Mouse (Mus musculus) large intestine, adult 2 months (tissue): ENCODE measurements around the gene Adam22. TPM values are rescaled to one million over a fixed set of nuclear protein-coding genes. Genes with fewer than 3 reads are reported as not detected.
"Not testable (repeated sequence)": the region's sequence is repeated elsewhere in the genome, so short reads cannot be mapped to it uniquely, and the experiment has no call there.

Experiments used
- DNase-seq: peaks from one replicate; pipeline ENCODE4 v3.0.0-alpha.2; 2012; ENCODE audit warnings: low read depth, low spot score
- WGBS: fragments of 180-500 bp; shearing (Covaris S2); methylation state at CpG from one replicate; pipeline ENCODE4 v1.1.7; 2018; 5-methylcytosine and 5-hydroxymethylcytosine counted together
- polyA plus RNA-seq: library from polyadenylated mRNA; depleted of rRNA; stranded (reverse); fragments of >200 nt; gene quantifications from 2 replicates; pipeline ENCODE4 v1.2.3, GENCODE M21; 2012; rRNA removed

Gene Adam22
- polyA plus RNA-seq, 1 experiment = 0.27 TPM

DNA sequence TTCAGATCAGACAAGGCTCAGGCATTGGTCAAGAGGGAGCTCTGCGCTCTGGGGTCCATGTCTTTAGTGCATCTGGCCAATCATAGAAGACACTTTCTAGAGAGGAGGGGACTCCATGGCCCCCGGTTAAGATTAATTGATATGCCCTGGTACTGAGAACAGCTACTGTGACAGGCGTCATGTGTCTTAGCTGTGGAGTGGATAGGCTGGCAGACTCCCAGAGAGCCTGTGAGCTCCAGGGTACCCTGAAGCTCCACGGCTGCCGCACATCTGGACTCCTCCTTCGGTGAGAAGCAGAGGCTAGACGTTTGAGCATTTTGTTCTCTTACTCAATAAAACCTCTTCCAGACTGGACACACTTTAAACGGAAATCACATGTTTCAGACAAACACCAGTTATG is 290.5 kb downstream of the Adam22 start:
- WGBS = 81% methylated on average over 8 of the region's 8 CpGs
- no peak for DNase-seq

DNA sequence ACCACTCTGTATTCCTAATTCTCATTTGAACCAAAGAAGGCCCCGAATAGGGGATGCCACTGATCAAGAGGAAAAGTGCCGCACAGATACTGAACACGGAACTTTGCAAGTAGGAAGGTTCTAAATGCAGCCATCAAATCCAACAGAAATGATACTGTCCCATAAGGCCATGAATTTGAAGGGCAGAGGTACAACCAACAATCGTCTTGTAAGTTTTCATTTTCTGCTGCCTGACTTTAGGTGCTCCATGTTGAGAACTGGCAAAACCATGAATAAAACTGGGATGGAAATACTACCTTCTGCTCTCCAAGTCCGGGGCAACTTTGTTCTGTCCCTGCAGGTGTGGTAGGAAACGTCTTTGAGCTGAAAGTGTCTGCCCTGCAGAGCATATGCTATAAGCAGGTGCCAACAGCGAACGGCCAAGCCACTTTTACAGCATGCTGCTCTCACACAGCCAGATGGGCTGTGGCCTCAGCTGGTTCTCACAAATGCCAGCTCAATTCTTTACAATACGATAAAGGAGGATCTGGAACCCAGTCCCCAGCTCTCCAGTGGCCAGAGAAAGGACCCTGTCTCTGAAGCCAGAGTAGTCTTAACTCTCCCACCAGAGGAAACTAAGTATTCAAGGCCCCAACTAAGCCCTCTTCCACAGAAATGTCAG is 293.9 kb downstream of the Adam22 start:
- DNase-seq = no peak
- WGBS = 57% methylated on average over 9 of the region's 9 CpGs

DNA sequence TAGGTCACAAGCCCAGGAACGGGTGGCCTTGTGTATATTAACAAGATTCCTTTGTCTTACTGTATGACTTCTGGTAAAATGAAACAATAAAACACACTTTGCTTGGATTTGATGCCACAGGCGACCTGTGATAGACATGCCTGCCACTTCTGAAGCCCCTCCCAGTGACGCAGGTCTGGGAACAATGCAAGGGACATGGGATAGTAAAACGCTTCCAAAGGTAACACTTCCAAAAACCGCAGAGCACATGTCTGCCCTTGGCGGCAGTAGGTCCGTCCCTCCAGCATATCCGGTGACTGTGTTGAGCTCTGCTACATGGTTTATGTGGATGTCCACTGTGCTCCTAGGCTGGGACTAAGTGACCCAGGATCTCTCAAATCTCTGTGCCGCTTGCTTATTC is 294.6 kb downstream of the Adam22 start:
- DNase-seq = no peak
- 93% methylated on average over 9 of the region's 9 CpGs for WGBS

GRCm38 (mm10) chr5:8063207-8063606 is 304.8 kb downstream of the Adam22 start:
- no peak for DNase-seq
- 94% methylated on average over 6 of the region's 6 CpGs for WGBS

- WGBS = 96% methylated on average over 2 of the region's 2 CpGs
Measured at GRCm38 (mm10) chr5:8062469-8062868, 305.5 kb downstream of the Adam22 start.

GRCm38 (mm10) chr5:8058056-8058455 is 309.9 kb downstream of the Adam22 start:
- WGBS = 39% methylated on average over 7 of the region's 7 CpGs
- DNase-seq = no peak

More at GRCm38 (mm10) chr5:8062469-8062868, 305.5 kb downstream of the Adam22 start:
- DNase-seq = no peak

DNA sequence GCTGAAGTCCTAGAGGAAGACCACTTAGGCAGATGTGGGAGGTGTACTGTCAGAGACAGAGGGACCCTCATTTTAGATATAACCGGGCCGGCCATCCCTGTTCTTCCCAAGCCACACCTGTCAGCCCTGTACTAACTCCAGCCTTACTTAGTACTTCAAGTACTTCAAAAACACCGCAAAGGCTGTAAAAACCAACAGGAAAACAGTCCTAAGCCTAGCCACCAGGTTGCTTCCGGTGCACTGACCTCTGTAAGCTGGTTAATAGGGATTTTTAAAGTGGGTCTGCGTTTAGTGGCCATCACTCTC is 311.0 kb downstream of the Adam22 start:
- 5% methylated on average over 5 of the region's 5 CpGs for whole genome bisulfite sequencing
- DNase-seq = no peak

GRCm38 (mm10) chr5:8056141-8057017 is 311.6 kb downstream of the Adam22 start:
- 1% methylated on average over 60 of the region's 60 CpGs for WGBS
- no peak for DNase-seq

- DNase-seq = no peak
- WGBS = 4% methylated on average over 8 of the region's 8 CpGs
Measured at GRCm38 (mm10) chr5:8055721-8056129, 312.2 kb downstream of the Adam22 start.

- 37% methylated on average over 4 of the region's 4 CpGs for WGBS
Measured at GRCm38 (mm10) chr5:8053827-8054226, 314.1 kb downstream of the Adam22 start.

DNA sequence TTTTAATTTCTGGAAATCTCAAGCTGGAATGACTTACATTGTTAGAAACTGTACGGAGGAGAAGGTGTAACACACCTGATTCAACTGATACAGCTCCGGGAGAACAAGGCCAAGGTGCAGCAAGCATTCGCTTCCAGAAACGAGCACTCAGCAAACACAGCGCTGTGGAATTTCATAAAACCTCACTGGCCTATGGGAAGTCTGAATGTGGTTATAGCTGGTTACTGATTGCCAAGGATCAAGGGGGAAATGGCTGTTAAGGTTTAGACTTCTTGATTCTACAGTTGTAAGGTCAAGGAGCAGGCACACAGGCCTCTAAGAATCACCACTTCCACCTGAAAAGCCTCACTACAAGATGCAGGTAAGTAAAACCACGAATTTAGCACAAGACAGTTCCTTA is 322.1 kb downstream of the Adam22 start, which contains the start of gene Sri:
Gene Sri (plus strand): TSS at position 224 of the 400 bp plus-strand sequence.
- DNase-seq = peak; percentile 93
- 25% methylated on average over 6 of the region's 6 CpGs for WGBS

More at GRCm38 (mm10) chr5:8053827-8054226, 314.1 kb downstream of the Adam22 start:
- DNase-seq = no peak

- not testable (repeated sequence) for DNase-seq
- WGBS = 89% methylated on average over 6 of the region's 6 CpGs
Measured at GRCm38 (mm10) chr5:8034596-8034995, 333.4 kb downstream of the Adam22 start.

Other genes with a start within 250 kb of the Adam22 start
- gene Dbf4, start 54.6 kb upstream of the Adam22 start, polyA plus RNA-seq = 5.1 and 6.7 TPM in 2 replicates
- gene Slc25a40, start 54.7 kb upstream of the Adam22 start, polyA plus RNA-seq = 1.4 and 1.6 TPM in 2 replicates